8 mouse cellular contexts compared by ENCODE assay signal in the genomic region with DNA sequence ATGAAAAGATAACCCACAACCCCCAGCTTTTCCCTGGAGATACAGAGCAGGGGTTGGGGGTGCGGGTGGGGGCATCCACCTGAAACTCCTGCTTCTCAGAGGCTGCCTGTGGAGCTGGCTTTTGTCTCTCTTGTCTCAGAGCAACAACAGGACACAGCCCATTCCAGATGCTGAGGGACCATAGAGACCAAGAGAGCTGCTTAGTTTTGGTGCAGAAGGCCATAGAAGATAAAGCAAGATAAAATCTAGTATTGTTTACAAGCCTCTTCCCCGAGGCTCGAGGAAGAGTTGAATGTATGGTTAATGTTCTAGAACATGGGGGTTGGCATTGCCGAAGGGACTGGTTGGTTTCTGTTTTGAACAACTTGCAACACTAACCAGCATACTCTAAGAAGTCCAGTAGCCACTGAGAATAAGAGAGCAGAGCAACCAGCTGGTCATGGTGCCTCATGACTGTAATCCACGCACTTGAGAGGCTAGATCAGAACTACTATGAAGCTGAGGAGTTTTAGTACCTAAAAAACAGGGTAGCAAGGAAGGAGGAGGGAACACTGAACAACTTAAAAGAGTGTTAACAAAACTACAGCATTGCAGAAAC. TPM values are rescaled to one million over a fixed set of nuclear protein-coding genes. Genes with fewer than 3 reads are reported as not detected.
A peak's percentile ranks its signal among the peaks of the same experiment; 100 is the strongest.
DNase-seq lines count a peak whose midpoint lies in the region; ATAC-seq and TF ChIP-seq lines count a peak whose summit lies in the region.
"Had no signal": no experiment of that assay in that cellular context is flagged by ENCODE, and none has a peak within 500 bp of the region (broad histone marks: within the 10 kb centered on the region; RNA-seq: fewer than 3 reads in every experiment).

No protein-coding gene starts in this region.

- no peaks in the 10 kb centered on the region for H3K9me3 ChIP-seq in embryonic facial prominence, embryonic 13.5 days
- H3K9me3 ChIP-seq in intestine, postnatal 0 days (ENCODE audit: control insufficient read depth) = no peaks in the 10 kb centered on the region
- H3K9me3 ChIP-seq in neural tube, embryonic 12.5 days = no peaks in the 10 kb centered on the region

- no peaks in the 10 kb centered on the region for H3K27me3 ChIP-seq in embryonic facial prominence, embryonic 13.5 days
- no peaks in the 10 kb centered on the region for H3K27me3 ChIP-seq in intestine, postnatal 0 days (replicated peaks; ENCODE audit: control insufficient read depth, insufficient read depth, low read length)
- no peaks in the 10 kb centered on the region for H3K27me3 ChIP-seq in neural tube, embryonic 12.5 days (replicated peaks)

- H3K4me1 ChIP-seq in embryonic facial prominence, embryonic 13.5 days = peaks cover 26% of the 10 kb centered on the region
- peaks cover 7% of the 10 kb centered on the region for H3K4me1 ChIP-seq in intestine, postnatal 0 days (replicated peaks; ENCODE audit: control insufficient read depth, insufficient read depth, low read length)
- peaks cover 19% of the 10 kb centered on the region for H3K4me1 ChIP-seq in neural tube, embryonic 12.5 days

- H3K9ac ChIP-seq in embryonic facial prominence, embryonic 13.5 days = no peak overlapping the region
- H3K9ac ChIP-seq in intestine, postnatal 0 days (ENCODE audit: low read depth, low read length) = no peak overlapping the region
- H3K9ac ChIP-seq in neural tube, embryonic 12.5 days = no peak overlapping the region

- peak overlapping the region; percentile 74 for H3K4me2 ChIP-seq in embryonic facial prominence, embryonic 13.5 days
- H3K4me2 ChIP-seq in intestine, postnatal 0 days (replicated peaks; ENCODE audit: low read depth) = peak overlapping the region; percentile 72; the same call in 1 of the 2 replicates
- H3K4me2 ChIP-seq in neural tube, embryonic 12.5 days (replicated peaks) = peak overlapping the region; percentile 76; the same call in 1 of the 2 replicates

- no peak overlapping the region for H3K27ac ChIP-seq in layer of hippocampus, adult 2 months
- no peak overlapping the region for H3K27ac ChIP-seq in embryonic facial prominence, embryonic 13.5 days
- no peak overlapping the region for H3K27ac ChIP-seq in intestine, postnatal 0 days (ENCODE audit: low read depth, low read length)
- H3K27ac ChIP-seq in neural tube, embryonic 12.5 days = no peak overlapping the region

- ATAC-seq in embryonic facial prominence, embryonic 13.5 days (ENCODE audit: insufficient number of reproducible peaks, insufficient read depth, low FRiP score, low TSS enrichment, low read depth) = no peak
- no peak for ATAC-seq in intestine, postnatal 0 days
- no peak for ATAC-seq in neural tube, embryonic 12.5 days (ENCODE audit: low FRiP score, low read depth)

- peaks cover 7% of the 10 kb centered on the region for H3K36me3 ChIP-seq in embryonic facial prominence, embryonic 13.5 days
- no peaks in the 10 kb centered on the region for H3K36me3 ChIP-seq in intestine, postnatal 0 days (ENCODE audit: control insufficient read depth, insufficient read depth)
- peaks cover 7% of the 10 kb centered on the region for H3K36me3 ChIP-seq in neural tube, embryonic 12.5 days

- peak overlapping the region; percentile 78 for H3K4me3 ChIP-seq in layer of hippocampus, adult 2 months
- no peak overlapping the region; the same call in 1 of the 2 replicates for H3K4me3 ChIP-seq in embryonic facial prominence, embryonic 13.5 days
- H3K4me3 ChIP-seq in intestine, postnatal 0 days (ENCODE audit: low read depth, low read length) = no peak overlapping the region
- no peak overlapping the region for H3K4me3 ChIP-seq in neural tube, embryonic 12.5 days

- TF ChIP-seq CTCF in layer of hippocampus, adult 2 months (conservative IDR thresholded peaks at IDR 0.05) = no peak
- no peak for TF ChIP-seq CTCF in intestine, postnatal 0 days (IDR thresholded peaks at IDR 0.05; ENCODE audit: low read depth)

- DNase-seq in layer of hippocampus, adult 2 months (ENCODE audit: low spot score in 2 of 2) = no peak
- no peak for DNase-seq in layer of hippocampus, postnatal 10 days (ENCODE audit: low spot score in 2 of 2)
- no peak for DNase-seq in lung, postnatal 36 days
- DNase-seq in gastrocnemius, postnatal 4 days (ENCODE audit: low spot score in 2 of 2) = no peak
- DNase-seq: kidney, adult 11 months had no signal

- 84% methylated on average over 5 of the region's 5 CpGs for WGBS in embryonic facial prominence, embryonic 13.5 days
- WGBS in intestine, postnatal 0 days = 53% methylated on average over 5 of the region's 5 CpGs
- 92% methylated on average over 5 of the region's 5 CpGs for WGBS in neural tube, embryonic 12.5 days

RNA-seq across cellular contexts. Expression of gene Cpsf7, which starts 1.5 kb away (rescaled TPM):
- total RNA-seq in layer of hippocampus, adult 2 months (2021) = 10 to 100 TPM; 80.9 to 81.7 TPM
- 10 to 100 TPM; 71.6 to 74.3 TPM for total RNA-seq in layer of hippocampus, postnatal 10 days (2021)
- 48.3 and 50.1 TPM in 2 replicates for polyA plus RNA-seq in embryonic facial prominence, embryonic 13.5 days (2015; fragmentation: Nextera tagmentation; extraction: Ambion mirVana)
- 17.7 and 18.1 TPM in 2 replicates for polyA plus RNA-seq in intestine, postnatal 0 days (2015; fragmentation: Nextera tagmentation; extraction: Ambion mirVana)
- polyA plus RNA-seq in neural tube, embryonic 12.5 days (2016; fragmentation: Nextera tagmentation; extraction: Ambion mirVana) = 51.1 and 57.2 TPM in 2 replicates
- total RNA-seq in gastrocnemius, postnatal 4 days (2021) = 10 to 100 TPM; 40.5 to 53.0 TPM

RNA-seq across cellular contexts. Expression of gene Sdhaf2, which starts 2.4 kb away (rescaled TPM):
- total RNA-seq in layer of hippocampus, adult 2 months (2021) = 10 to 100 TPM; 53.4 to 63.0 TPM
- total RNA-seq in layer of hippocampus, postnatal 10 days (2021) = 10 to 100 TPM; 52.6 to 53.3 TPM
- polyA plus RNA-seq in embryonic facial prominence, embryonic 13.5 days (2015; fragmentation: Nextera tagmentation; extraction: Ambion mirVana) = 59.9 and 63.5 TPM in 2 replicates
- polyA plus RNA-seq in intestine, postnatal 0 days (2015; fragmentation: Nextera tagmentation; extraction: Ambion mirVana) = 42.5 and 46.3 TPM in 2 replicates
- polyA plus RNA-seq in neural tube, embryonic 12.5 days (2016; fragmentation: Nextera tagmentation; extraction: Ambion mirVana) = 58.1 and 64.3 TPM in 2 replicates
- 10 to 100 TPM; 41.1 to 41.7 TPM for total RNA-seq in gastrocnemius, postnatal 4 days (2021)

RNA-seq across cellular contexts. Expression of gene Tmem216, which starts 32.5 kb away (rescaled TPM):
- 10 to 100 TPM; 10.8 to 11.4 TPM for total RNA-seq in layer of hippocampus, adult 2 months (2021)
- 10 to 100 TPM; 12.3 to 13.0 TPM for total RNA-seq in layer of hippocampus, postnatal 10 days (2021)
- polyA plus RNA-seq in embryonic facial prominence, embryonic 13.5 days (2015; fragmentation: Nextera tagmentation; extraction: Ambion mirVana) = 62.9 and 63.7 TPM in 2 replicates
- polyA plus RNA-seq in intestine, postnatal 0 days (2015; fragmentation: Nextera tagmentation; extraction: Ambion mirVana) = 11.0 and 12.2 TPM in 2 replicates
- 48.1 and 52.6 TPM in 2 replicates for polyA plus RNA-seq in neural tube, embryonic 12.5 days (2016; fragmentation: Nextera tagmentation; extraction: Ambion mirVana)
- 1 to 10 TPM; 4.4 to 5.2 TPM for total RNA-seq in gastrocnemius, postnatal 4 days (2021)

RNA-seq across cellular contexts. Expression of gene Ppp1r32, which starts 40.9 kb away (rescaled TPM):
- total RNA-seq in layer of hippocampus, adult 2 months (2021) = 1 to 10 TPM; 2.4 to 3.0 TPM
- total RNA-seq in layer of hippocampus, postnatal 10 days (2021) = 1 to 10 TPM; 1.9 to 4.7 TPM
- 0.27 and 0.39 TPM in 2 replicates for polyA plus RNA-seq in embryonic facial prominence, embryonic 13.5 days (2015; fragmentation: Nextera tagmentation; extraction: Ambion mirVana)
- 26.1 and 27.8 TPM in 2 replicates for polyA plus RNA-seq in intestine, postnatal 0 days (2015; fragmentation: Nextera tagmentation; extraction: Ambion mirVana)
- polyA plus RNA-seq in neural tube, embryonic 12.5 days (2016; fragmentation: Nextera tagmentation; extraction: Ambion mirVana) = 0.51 TPM in 1 of 2 replicates, not detected in the other
- total RNA-seq in gastrocnemius, postnatal 4 days (2021) = 1 to 10 TPM in 1 of 2 experiments, under 1 TPM in 1; 0.44 to 2.0 TPM

RNA-seq across cellular contexts. Expression of gene Cyb561a3, which starts 53.4 kb away (rescaled TPM):
- total RNA-seq in layer of hippocampus, adult 2 months (2021) = 10 to 100 TPM in 1 of 2 experiments, 1 to 10 TPM in 1; 9.1 to 11.1 TPM
- 10 to 100 TPM; 13.6 to 17.3 TPM for total RNA-seq in layer of hippocampus, postnatal 10 days (2021)
- polyA plus RNA-seq in embryonic facial prominence, embryonic 13.5 days (2015; fragmentation: Nextera tagmentation; extraction: Ambion mirVana) = 18.7 and 21.8 TPM in 2 replicates
- 23.2 and 24.3 TPM in 2 replicates for polyA plus RNA-seq in intestine, postnatal 0 days (2015; fragmentation: Nextera tagmentation; extraction: Ambion mirVana)
- polyA plus RNA-seq in neural tube, embryonic 12.5 days (2016; fragmentation: Nextera tagmentation; extraction: Ambion mirVana) = 16.2 and 16.6 TPM in 2 replicates
- 1 to 10 TPM; 6.5 to 8.3 TPM for total RNA-seq in gastrocnemius, postnatal 4 days (2021)
